Mouse (Mus musculus) monocyte, adult 2 months (primary cell): ENCODE results near the gene Sema5a.

ENCODE experiments used
- DNase-seq, 2 experiments: peaks; one replicate each; pipeline ENCODE4 v3.0.0; 2022; ENCODE audit warnings: low spot score in 2 of 2, low read depth in 1 of 2

Gene Sema5a

GRCm38 (mm10) chr15:32538092-32538491, 293.5 kb downstream of the Sema5a start:
- DNase-seq = no peak

DNA sequence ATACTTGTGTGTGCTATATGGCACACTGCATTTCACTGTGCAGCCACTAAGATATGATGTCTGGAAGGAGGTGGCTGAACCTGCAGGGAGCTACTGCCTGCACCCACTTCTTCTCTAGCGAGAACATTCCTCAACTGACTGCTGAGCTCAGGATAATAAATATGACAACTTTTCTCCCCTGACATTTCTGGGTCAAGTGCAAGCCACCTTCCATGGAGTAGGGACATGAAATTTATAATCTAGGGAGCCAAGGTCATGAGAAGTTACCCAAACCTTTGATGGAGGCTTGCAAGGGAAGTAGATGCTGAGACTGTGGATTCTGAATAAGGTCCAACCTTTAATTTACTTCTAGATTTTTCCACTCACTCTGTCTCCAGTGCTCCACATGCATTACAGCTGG, 298.1 kb downstream of the Sema5a start:
- no peak for DNase-seq

DNA sequence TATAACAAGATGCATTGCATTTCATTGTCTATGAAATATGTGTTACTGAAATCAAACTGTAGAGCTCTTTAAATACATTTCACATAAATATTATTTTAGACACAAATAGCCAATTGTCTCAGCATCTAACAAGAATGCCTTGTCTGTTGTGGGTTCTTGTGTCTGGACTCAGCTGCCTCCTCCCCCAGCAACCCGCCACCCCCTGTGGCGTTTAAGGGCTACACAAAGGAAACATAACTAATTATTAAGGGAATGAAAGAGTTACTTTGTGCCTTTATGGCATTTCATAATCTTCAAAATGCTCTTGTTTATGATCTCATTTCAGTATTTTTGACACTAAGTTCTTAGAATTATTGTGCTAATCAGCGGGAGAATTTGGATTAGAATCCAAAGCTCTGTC, 298.6 kb downstream of the Sema5a start:
- DNase-seq = no peak

- DNase-seq = no peak
Observed at GRCm38 (mm10) chr15:32545455-32545854, 300.8 kb downstream of the Sema5a start.

GRCm38 (mm10) chr15:32546746-32547145, 302.1 kb downstream of the Sema5a start:
- no peak for DNase-seq

DNA sequence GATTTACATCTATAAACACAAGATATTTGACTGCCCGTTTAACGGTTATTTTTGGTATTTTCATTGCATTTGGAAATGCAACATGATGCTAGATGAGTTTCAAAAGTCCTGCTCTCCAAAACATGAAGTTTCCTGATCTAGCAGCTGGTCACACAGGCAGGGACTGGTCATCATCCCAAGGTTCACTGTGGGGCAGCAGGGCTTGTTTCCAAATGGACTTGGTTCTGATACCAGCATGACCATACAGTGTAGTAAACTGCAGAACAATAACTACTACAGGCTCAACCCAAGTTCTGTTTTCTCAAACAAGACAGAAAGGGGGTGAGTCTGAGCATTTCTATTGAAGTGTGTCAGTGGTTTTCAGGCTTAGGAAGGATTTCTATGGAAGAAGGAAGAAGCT, 314.3 kb downstream of the Sema5a start:
- no peak for DNase-seq

GRCm38 (mm10) chr15:32562600-32562999, 318.0 kb downstream of the Sema5a start:
- DNase-seq = no peak

GRCm38 (mm10) chr15:32568181-32568857, 323.7 kb downstream of the Sema5a start:
- no peak for DNase-seq

GRCm38 (mm10) chr15:32568858-32569387, 324.3 kb downstream of the Sema5a start:
- no peak for DNase-seq

GRCm38 (mm10) chr15:32574327-32574726, 329.7 kb downstream of the Sema5a start:
- DNase-seq = no peak

DNA sequence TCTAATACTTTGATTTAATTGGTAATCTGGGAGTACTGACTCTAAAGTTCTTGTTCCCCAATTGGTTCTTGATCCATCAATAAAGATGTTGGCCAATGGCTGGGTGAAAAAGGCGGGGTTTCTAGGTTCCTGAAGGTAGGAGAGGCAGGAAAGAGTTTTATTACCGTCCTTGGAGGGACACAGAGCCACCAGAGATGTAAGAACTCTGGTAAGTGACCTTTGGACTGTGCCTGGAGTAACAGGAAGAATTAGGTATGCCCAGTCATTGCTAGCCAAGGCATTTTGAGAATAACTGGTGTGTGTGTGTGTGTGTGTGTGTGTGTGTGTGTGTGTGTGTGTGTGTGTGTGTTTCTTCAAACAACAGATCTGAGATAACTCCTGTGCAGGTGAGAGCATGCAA, 330.6 kb downstream of the Sema5a start:
- DNase-seq = no peak

DNA sequence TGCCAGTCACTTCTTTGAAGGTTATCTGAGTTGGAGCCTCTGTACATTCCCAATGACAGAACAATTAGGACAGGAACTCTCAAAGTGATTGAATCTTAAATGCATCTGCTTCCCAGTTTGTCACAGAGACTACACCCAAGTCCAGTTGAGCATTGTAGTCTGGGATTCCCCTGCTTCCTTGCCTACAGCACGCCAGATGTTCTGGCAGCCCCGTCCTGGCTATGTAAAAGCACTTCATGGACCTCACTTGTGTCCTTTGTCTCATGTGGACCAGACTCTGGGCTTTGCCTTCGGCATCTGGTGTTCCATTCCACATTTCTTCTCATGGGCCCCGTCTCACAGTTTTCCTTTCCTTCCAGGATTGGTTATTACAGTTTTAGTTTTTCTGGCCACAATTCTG, 334.7 kb downstream of the Sema5a start:
- DNase-seq = no peak

GRCm38 (mm10) chr15:32590641-32591040, 346.0 kb downstream of the Sema5a start:
- DNase-seq = no peak

GRCm38 (mm10) chr15:32593746-32594145, 349.1 kb downstream of the Sema5a start:
- no peak for DNase-seq

- no peak for DNase-seq
Observed at GRCm38 (mm10) chr15:32596574-32596973, 352.0 kb downstream of the Sema5a start.

DNA sequence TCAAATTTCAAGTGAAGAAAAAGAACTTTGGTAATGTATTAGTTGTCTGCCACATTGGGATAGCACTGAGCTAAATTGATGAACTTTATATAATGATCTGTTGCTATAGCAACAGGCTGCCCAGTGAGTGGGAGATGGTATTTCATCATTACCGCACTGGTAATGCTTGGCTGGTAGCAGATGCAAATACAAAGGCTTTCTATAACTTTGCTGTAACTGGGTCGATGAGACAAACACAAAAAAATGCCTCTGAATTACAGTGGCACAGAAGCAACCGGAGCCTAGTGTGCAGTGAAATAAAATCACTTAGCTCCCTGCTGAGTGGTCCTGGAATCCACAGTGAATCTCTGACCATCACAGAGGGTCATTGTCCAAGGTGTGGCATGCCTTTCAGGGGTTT, 352.6 kb downstream of the Sema5a start:
- DNase-seq = no peak

GRCm38 (mm10) chr15:32607236-32607635, 362.6 kb downstream of the Sema5a start:
- DNase-seq = no peak

DNA sequence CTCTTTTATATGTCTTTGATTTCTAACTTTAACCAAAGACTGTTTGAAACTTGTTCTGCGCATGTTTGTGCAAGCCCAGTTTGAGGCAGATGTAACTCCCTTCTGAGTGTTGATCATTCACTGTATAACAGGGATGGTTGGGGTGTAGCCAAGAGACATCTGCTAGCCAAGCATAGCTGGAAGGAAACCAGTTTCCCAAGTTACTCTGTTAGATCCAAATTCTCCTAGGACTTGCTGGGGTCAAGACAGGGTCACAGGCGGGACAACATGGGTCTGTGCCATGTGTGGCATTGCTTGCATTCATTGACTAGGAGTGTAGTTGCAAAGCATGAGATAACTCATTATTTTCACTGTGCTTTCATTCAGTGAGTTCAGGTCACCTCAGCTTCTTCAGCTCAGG, 366.2 kb downstream of the Sema5a start:
- no peak for DNase-seq

DNA sequence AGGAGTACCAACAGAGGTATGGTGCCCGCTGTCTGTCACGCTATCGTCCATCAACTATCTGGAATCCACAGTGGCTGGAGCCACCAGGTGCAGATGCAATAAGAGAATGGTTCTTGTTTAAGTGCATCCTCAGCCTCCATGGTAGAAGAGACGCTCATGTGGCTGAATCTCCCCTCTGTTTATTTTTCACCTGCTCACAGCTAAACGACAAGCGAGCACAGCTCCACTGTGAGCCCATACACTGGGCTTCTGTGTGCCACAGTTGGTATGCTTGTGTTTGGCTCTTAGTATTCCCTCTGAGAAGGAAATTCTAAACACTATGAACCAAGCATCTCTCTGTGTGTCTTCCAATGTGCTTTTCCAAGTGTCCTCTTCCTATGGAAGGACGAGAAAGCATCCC, 366.6 kb downstream of the Sema5a start:
- DNase-seq = no peak

DNA sequence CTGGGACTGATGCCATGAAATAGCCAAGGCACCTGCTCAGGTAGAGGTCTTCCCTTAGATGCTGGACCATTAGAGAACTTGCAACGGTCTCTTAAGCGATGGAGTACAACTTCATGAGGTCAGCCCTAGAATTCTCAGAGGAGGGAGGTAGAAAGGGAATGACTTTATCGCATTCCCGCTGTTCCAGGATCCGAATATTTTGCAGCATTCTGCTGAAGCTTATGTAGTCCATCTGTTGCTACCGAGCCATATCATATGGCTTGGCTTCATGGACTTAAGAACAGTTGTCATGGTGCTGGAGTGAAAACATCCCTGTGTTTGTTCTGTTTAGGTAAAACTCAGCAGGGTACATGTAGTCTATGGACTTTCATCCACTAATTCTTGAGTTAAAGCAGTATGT, 369.1 kb downstream of the Sema5a start:
- DNase-seq = no peak

DNA sequence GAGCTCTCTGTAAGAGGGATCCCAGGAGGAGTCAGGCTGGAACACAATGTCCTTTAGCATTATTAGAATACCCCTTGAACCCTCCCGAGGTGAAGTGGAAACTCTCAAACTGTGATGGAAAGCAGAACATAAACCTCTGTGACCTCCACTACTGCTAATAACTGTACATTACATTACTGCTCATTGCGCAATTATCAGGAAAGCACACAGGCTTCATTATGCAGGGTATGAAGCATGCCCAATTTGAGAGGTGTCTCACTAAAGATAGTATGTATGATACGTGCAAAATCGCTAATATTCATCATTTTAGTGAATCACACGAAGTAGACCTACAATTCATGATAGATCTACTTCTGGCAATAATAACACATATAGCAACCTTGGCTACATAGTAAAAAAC, 371.2 kb downstream of the Sema5a start:
- no peak for DNase-seq

- no peak for DNase-seq
Observed at GRCm38 (mm10) chr15:32619199-32619598, 374.6 kb downstream of the Sema5a start.

DNA sequence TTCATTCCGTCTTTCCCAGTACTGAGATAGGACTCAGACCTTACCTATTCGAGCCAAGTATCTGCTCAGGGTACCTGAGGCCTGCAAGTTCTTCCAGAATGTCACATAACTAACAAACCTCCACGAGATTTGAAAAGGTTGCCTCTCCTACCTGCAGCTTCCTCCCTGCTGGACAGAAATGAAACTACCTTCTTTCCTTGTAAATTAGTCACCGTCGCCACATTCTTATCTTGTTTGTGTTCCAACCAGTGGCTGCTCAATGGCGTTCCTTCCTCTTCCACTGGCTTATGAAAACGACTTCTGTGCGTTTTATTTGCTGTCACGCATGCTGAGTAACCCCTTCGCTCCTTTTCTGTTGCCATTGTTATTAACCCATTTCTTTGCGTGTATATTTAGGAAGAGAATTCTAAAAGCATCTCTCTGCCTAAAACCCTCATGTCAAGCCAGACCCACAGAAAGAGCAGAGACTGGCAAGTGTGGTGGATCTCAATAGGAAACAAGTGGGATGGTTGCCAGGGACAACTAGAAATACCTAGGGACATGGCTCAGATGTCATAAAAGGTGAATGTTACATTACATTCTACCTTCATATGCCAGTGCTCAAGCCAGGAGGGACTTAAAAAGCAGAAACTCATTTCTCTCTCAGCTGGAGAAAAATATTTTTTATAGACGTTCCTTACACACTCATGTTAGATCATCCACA, 378.6 kb downstream of the Sema5a start:
- no peak for DNase-seq
